Mouse (Mus musculus) telencephalon, adult 2 months (tissue): ENCODE data around the gene Slc9a1.
A peak's percentile ranks its signal among the peaks of the same experiment; 100 is the strongest.

Source experiments
- DNase-seq: peaks from one replicate; pipeline ENCODE4 v3.0.0-alpha.2; 2011; ENCODE audit warnings: low read depth, low spot score

The Slc9a1 gene

DNA sequence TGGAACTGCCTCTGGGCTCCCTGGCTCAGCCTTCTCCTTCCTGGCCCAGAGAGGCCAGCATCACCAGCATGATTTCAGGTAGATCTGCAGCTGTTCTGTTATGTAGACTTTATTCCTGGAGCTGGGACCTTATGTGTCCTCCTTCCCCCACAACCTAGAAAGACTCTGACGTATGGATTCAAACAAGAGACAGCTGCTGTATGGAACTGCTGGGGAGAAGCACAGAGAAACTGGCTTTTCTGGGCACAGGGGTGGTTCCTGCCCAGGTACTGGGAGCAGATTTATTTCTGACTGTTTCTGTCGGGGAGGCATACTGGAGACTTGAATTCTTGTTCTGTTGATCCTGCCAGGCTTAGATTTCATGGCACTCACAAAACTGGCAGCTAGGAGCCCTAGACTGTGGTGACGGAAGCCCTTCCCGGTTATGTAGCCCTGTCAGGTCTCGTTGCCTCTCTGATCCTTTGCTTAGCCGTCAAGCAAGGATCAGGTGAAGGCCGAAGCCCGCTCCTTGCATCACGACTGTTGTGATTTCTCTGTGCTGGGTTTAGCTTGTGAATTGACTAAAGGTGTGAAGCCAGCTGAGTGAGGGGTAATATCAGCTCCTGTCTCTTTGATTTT, 34.2 kb downstream of the Slc9a1 start:
- peak; percentile 51 for DNase-seq

DNA sequence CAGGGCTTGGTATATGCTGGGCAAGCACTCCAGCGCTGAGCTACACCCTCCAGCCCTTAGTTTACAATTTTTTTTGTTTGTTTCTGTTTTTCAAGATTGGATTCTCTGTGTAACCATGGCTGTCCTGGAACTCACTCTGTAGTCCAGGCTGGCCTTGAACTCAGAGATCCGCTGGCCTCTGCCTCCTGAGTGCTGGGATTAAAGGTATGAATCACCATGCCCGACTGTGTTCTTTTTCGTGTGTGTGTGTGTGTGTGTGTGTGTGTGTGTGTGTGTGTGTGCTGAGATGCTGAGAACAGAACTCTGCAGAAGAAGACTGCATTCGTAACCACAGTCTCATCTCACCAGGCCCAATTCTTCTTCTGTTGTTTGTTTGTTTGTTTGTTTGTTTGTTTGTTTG, 34.8 kb downstream of the Slc9a1 start:
- DNase-seq, result no peak

DNA sequence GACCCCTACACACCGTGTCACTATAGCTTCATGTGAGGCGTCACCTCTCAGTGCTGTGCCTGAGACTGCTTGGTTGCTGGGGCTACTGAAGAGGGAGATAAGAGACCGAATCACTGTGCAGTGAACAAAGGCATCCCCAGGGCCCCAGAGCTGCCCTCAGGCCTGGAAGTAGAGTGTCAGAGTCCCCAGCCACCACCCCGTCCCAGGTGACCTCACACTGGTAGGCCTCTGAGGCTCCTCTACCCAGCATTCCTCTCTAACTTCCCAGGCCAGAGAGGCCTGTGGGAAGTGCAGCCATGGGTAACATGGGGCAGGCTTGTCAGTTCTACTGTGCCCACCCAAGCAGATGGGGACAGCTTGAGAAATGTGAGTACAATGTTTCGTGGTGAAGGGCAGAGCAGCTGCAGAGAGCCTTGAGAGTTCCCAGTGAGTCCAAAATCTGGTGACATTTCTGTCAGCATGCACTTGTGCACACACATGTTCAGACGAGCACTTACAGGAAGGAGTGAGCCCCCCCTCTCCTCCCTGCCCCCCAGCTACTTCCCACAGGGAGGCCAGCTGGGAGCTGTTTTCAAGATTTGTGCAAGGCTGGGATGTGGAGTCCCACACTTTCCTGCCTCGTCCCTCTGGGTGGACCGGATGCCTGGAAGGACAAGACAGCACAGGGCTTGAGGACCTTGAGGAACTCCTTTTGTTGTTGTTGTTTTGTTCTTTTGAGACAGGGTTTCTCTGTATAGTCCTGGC, 37.0 kb downstream of the Slc9a1 start:
- DNase-seq, result no peak

DNA sequence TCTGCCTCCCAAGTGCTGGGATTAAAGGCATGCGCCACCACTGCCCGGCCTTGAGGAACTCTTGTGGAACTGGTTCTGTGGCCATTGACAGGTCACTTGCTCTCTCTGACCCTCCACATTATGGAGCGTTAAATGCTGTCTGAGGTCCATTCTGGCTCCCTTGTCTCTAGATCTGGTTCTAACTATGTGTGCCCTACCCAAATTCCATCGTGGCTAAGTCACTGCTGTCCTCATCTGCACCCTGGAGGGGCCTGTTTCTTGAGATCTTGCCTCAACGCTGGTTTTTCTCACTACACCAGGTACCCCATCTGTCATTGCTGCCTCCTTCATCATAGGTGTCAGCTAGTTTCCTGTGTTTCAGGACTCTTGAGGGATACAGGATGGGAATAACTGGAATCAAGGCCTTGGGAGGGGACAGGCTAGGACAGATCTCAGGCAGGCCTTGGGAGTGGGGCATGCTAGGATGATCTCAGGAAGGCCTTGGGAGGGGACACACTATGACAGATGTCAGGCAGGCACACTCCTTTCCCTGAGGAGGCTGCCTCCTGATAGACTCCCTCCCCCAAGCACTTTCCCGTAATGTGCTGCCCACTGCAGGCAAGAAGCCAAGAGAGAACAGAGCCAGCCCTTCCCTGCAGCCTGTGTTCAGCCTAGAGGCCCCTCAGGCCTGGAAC, 37.7 kb downstream of the Slc9a1 start:
- DNase-seq, result no peak

DNA sequence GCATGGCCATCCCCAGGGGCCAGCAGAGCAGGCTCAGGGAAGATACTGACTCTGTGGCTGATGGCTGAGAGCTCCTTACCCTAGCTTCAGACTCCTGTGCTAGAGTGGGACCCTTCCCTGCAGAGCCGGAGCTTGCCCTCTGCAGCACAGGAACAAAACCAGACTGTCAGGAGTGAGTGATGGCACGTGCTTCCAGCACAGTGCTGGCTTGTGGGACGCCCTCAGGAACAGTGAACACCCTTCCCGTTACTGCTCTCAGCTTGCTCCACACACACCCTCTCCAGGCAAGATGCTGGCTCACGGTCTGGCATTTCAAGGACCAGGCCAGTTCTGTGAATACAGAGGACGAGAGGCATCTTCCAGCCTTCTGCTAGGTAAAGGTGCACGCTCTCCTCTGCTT, 38.5 kb downstream of the Slc9a1 start:
- no peak for DNase-seq

DNA sequence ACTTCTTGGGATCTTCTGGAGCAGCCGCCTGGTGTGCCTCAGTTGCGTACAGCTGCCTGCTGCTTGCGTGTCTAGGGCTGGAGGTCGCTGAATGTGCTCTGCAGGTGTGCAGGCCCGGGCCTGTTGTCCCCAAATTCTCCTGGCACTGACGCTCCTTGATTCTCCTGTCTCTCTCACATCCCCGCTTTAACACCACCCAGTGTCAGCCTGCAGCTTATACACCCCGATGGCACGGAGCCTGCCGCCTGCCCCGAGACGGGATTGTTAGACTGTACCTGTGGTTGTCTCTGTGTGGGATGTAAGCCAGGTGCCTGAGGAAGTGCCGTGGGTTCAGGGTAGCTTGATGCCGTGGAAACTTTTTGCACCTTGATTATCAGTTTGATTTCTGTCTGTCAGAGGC, 41.5 kb downstream of the Slc9a1 start:
- no peak for DNase-seq

DNA sequence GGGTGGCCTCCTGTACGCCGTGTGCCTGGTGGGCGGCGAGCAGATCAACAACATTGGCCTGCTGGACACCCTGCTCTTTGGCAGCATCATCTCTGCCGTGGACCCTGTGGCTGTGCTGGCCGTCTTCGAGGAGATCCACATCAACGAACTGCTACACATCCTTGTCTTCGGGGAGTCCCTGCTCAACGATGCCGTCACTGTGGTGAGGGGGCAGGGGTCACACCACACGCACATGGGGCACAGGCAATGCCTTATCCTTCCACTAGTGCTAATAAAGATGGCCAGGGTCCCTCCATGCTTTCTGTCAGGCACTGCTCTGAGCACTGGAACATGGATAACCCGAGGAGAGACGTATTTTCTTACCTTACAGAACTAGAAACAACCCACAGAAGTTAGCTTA, 42.6 kb downstream of the Slc9a1 start:
- DNase-seq, result no peak

DNA sequence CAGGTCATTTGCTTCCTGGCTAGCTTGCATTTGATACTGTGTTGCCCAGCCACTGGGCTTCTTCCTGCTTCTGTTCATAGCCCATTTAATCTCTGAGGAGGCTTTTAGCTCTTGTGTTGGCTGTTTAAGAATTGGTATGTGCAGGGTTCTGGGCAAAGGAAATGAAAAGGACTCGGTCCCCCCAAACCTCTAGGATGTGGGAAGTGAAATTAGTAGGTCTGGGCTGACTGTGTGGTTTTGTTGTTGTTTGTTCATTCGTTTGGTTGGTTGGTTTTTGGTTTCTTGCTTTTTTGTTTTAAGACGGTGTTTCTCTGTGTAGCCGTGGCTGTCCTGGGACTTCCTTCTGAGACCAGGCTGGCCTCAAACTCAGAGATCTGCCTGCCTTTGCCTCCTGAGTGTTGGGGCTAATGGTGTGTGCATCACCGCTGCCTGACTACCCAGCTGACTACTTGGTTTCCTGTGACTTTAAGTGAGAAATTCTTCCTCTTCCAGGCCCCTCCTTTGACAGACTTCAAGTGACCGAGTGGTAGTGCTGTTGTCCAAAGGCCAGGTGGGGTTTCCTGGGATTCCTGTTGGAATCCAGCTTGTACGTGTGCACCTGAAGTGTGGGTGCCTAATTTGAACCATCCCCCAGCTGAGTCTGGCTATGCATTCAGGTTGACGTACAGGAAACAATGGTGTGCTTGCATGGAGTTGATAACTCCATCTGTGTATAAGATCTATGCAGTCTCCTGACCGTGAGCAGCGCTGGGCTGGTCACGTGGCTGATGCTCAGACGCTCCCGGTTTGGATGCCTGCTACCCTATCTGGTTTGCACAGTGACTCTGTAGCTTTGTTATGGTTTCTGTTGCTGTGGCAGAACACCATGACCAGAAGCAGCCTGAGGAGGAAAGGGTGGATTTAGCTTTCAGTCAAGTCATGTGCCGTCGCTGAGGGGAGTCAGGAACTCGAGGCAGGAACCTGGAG, 43.4 kb downstream of the Slc9a1 start:
- DNase-seq, result no peak

DNA sequence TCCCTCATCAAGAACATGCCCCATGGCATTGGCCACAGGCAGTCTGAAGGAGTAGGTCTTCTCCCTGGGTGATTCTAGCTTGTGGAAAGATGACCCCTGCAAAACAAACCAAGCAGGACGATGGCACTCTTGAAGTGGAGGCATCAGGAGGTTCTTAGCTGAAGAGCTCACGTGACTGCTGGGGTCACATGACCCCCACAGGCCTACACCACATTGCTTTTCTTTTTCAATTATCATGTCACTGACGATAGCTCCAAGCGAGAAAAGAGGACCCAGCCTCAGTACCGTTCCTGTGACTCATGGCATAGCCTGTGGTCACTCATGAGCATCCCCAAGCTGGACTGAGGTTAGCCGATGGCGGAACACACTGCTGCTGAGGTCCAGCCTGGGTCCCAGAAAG, 44.1 kb downstream of the Slc9a1 start:
- no peak for DNase-seq

DNA sequence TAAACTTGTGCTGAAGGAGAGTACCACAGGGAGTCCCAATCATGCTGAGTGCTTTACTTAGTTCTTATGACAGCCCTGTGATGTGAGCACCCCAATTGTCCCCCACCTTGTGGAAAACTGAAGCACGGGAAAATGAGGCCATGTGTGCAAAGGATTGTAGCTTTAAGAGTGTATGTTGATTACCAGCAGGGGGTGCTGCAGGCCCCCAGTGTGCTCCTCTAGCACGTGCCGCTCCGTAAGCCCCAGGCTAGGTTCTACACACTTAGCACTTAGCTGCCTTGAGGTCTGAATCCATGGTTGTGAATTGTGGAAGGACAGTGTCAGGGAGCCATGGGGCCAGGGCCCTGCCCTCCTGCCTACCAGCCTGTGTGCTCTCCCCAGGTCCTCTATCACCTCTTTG, 45.4 kb downstream of the Slc9a1 start:
- no peak for DNase-seq

DNA sequence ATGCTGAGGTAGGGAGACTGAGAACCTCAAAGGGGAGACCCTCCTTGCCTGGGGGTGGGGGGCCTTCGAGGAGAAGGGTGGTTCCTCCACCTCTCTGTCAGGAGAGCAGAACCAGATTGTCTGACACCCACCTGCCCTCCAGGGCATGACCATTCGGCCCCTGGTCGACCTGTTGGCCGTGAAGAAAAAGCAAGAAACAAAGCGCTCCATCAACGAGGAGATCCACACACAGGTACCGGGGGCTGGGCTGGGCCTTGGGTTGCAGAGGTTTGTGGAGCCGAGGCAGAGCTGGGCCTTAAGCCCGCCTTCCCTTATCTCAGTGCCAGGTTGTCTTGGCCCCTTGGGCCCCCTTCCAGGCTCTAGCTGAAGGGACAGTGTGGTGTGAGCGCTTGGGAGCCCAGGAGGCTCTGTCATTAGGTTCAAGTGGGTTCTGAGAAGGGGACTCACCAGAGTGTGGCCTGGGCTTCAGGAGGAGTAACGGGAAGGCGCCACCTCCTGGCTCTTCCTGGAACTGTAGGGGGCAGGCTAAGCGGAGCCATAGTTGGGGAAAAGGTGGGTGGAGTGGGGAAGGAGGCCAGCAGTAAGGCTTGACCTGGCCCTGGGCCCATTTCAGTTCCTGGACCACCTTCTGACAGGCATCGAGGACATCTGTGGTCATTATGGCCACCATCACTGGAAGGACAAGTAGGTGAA, 50.0 kb downstream of the Slc9a1 start:
- no peak for DNase-seq

DNA sequence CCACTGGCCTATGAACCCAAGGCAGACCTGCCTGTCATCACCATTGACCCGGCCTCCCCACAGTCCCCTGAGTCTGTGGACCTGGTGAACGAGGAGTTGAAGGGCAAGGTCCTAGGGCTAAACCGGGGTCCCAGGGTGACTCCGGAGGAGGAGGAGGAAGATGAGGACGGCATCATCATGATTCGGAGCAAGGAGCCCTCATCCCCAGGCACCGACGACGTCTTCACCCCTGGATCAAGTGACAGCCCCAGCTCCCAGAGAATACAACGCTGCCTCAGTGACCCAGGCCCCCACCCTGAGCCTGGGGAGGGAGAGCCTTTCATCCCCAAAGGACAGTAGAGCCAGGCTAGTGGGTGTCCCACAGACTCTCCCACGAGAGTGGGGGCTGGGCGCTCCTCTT, 52.5 kb downstream of the Slc9a1 start:
- DNase-seq, result no peak

DNA sequence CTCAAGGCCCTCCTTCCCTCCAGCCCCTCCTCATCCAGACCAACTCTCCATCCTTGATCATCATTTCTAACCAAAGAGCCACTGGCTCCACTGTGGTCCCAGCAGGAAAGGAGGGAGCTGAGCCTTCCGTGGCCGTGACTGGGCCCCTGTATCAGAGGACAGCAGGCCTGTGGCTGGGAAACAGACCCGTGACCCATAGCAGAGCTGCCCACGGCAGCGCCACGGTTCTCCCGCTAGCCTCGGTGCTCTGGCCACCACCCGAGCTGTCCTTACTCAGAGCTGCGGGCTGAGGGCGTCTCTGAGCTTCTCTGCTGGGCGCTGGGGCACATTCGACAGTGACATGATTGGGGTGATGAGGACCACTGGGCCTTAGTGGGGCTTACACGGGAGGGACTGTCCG, 53.1 kb downstream of the Slc9a1 start:
- DNase-seq, result no peak

DNA sequence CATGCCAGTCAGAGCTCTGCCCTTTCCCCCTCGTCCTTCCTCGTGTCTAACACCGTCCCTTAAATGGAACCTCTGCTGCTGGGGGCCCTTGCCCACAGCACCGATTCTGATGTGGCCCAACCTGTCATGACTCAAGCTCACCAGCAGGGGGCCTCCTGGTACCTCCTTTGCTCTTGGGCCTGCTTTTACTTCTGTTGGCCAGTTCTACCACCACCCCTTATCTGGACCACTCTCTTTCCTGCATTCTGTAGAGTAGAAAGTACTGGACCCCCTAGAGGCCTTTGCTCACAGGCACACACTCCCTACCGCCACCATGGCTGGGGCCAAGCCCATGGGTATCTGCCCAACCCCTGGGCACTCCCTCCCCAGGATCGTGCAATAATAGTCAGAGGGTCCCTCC, 53.6 kb downstream of the Slc9a1 start:
- DNase-seq, result no peak

DNA sequence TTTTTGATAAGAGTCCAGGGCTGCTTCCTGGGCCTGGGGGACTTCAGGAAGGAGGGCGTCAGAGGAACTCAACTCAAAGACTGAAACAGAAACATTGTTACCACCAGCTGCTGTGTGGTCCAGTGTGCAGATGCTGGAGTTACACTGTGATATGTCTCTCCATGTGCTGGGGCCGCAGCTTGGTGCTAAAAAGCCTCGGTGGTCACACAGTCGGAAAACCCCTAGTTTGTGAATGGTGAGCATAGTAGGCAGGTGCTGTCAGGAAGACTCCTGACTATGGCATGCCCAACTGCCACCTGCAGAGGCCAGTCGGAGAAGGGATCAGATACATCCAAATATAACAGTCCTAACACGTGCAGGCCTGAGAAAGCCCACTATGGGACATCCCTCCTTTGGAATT, 54.2 kb downstream of the Slc9a1 start:
- DNase-seq, result no peak

DNA sequence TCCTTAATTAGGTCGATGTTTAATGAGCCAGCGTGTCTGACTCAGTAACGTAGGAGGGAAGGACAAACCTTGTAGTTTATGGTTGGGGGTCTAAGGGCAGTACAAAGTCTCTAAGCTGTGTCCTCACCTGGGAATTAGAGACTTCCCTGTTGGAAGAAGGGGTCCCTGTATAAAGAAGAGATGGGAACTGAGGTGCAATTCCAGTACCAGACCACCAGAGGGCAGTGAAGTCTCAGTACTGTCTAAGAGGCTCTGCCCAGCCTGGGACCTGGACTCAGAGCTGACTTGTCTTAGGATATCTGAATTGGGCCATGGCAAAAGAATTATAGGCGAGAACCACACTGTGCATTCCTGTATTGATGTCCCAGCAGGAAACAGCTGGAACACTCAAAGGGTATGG, 54.6 kb downstream of the Slc9a1 start:
- no peak for DNase-seq

DNA sequence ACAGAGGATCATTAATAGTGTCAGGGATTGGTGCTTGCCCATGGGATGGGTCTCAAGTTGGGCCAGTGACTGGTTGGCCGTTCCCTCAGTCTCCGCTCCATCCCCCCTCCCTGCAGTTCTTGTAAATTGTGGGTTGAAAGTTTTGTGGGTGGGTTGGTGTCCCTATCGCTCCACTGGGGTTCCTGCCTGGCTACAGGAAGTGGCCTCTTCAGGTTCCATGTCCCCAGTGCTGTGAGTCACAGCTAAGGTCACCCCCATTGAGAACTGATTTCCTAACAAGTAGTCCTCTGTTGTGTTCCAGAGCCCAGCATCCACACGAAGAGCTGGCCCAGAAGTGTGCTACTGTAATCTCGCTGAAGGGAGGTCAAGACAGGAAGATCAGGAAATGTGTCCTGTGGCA, 56.6 kb downstream of the Slc9a1 start:
- DNase-seq, result no peak

DNA sequence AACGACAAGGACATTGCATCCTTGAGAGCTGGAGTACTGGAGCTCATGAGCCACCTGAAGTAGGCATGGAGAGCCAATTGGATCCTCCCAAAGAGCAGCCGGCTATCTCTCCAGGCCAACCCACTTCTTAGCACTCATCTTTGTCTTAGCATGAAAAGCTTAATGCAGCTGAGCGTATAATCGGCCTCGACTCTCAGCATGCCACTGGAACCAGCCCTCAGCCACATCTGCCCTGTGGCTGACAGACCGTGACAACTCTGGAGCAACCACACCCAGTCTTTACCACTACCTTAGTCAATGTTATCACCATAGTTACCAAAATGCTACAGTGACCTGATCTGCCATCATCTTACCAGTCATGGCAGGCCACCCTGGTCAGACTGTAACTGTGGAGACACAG, 62.0 kb downstream of the Slc9a1 start:
- DNase-seq, result no peak

DNA sequence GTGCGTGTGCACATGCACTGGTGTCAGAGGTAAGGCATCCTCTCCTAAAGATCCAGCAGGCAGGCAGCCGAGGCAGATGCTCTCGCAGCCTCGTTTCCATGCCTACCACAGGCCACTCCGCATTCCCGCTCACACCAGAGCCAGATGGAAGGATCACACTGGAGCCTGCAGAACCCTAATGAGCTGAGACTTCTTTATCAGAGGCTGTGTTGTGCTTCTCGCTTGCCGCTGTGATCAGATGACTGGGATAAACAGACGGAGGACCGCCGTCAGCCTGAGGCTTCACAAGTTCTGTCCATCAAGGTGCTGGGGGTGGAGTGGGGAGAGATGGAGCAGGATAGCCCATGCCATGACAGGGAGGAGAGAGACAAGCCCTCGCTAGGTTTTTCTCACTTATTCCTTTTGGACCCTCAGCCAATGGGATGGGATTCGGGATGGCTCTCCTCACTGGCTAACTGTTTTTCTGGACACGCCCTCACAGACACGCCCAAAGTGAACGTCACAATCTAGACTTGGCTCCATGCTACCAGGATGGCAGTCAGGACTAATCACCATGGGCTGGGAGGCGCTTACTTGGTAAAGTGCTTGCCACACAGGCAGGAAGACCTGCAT, 63.2 kb downstream of the Slc9a1 start:
- peak; percentile 39 for DNase-seq

DNA sequence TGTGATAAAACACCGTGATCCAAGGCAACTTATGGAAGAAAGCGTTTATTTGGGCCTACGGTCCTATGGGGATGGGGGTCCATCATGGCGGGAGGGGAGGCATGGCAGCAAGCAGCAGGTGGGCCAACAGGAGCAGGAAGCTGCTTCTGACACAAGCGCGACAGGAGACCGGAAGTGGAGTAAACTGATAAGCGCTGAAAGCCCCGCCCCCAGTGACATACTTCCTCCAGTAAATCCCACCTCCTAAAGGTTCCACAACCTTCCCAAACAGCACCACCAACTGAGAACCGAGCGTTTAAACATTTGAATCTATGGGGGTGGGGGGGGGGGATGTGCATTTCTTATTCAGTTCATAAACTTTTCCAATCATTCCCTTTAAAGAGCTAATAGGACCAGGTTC, 66.4 kb downstream of the Slc9a1 start:
- no peak for DNase-seq
